Mouse (Mus musculus) heart, adult 11 months (tissue): ENCODE data around the gene Ankmy2.

Experiments
- DNase-seq: peaks from one replicate; pipeline ENCODE4 v3.0.0; 2022

The Ankmy2 gene

GRCm38 (mm10) chr12:36156637-36157303 lies at the start of gene Ankmy2:
TSS of gene Ankmy2 (plus strand) at chr12:36157114.
- DNase-seq = peak; percentile 99

DNA sequence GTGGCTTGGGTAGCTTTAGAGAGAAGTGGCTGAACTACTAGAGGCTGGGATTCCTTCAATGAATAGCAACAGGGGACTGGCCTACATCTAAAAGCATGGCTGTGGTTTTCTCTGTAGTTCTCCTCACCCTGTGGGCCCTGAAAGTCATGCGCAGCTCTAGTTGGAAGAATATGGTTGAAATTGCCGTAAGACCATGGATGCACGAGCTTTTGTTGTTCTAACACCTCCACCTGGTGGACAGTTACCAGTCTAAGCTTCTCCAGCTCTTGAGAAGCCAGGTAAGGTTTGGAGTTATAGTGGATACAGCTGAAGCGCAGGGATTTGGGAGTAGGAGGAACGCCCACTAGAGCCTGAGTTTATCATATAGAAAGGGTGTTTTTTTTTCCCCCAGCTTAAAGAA lies 48.5 kb upstream of the Ankmy2 start:
- peak; percentile 78 for DNase-seq

GRCm38 (mm10) chr12:36110457-36110856 lies 46.5 kb upstream of the Ankmy2 start:
- peak; percentile 50 for DNase-seq

DNA sequence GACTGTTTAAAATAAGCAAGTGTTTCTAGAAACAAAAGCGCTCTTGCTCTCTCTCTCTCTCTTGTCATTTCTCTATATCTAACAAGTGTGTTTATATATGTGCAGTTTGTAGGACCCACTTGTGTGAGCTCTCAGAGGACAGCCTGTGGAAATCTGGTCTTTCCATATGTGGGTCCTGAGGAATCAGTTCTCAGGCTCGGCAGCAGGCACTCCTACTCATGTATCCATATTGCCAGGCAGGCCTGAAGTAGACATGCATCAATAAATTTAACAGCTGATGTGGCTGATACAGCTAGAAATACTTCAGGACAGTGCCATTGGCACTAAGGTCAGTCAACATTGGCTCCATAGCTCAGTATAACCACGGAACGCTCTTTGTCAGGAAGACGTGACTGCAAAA lies 45.8 kb upstream of the Ankmy2 start:
- peak; percentile 37 for DNase-seq

GRCm38 (mm10) chr12:36112081-36112480 lies 44.8 kb upstream of the Ankmy2 start:
- peak; percentile 84 for DNase-seq

DNA sequence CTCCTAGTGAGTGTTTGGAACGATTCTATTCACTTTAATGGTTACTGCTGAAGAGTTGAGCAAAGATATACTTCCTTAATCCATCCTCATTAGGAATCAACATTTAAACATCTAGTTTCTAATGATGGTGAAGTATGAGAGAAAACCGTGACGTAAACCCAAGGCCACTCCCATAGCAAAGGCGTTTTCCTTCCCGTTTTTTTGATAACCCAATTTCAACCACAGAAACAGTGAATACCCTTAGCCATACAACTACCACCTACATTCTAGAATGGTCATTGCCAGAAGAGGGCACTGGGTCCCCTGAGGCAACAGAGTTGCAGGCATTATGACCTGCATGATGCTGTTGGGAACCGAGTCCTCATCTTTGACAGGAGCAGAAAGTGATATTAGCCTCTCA lies 39.8 kb upstream of the Ankmy2 start:
- peak; percentile 21 for DNase-seq

GRCm38 (mm10) chr12:36119244-36119643 lies 37.7 kb upstream of the Ankmy2 start:
- DNase-seq = peak; percentile 28

DNA sequence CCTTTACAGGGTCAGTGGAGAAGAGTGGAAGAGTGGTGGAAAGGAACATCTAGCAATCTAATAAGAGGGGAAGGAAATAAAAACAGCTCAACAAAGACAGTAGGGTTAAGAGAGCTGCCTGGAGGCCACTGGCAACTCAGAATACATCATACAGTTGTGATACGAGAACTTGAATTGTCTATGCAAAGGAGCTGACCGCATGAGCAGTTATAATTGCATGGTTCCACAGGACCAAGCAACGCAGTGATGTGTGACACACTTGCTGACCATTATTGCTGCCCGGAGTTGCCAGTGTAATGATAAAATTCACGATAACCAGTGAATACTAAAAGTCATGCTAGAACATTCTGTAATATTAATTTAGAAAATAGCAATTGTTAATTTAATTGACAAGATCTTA lies 30.9 kb upstream of the Ankmy2 start:
- peak; percentile 39 for DNase-seq

DNA sequence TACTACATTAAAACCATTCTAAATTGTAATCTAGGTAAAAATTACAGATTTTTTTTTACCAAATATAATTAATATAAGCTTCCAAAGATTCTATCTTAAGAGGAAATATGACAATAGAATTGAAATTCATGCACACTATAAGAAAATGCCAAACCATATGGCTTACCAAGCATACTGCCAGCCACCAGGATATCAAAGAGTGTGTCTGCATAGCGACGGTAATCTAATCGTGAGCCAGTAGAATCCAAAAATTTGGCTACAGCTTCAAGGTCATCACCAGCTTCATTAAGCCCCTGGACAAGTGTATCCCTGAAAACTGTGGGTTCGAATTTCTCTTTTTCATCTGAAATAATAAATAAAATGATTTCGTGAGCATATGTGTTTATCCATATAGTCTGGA lies 27.1 kb upstream of the Ankmy2 start:
- no peak for DNase-seq

- DNase-seq = no peak
Observed at GRCm38 (mm10) chr12:36132254-36132653, 24.7 kb upstream of the Ankmy2 start.

DNA sequence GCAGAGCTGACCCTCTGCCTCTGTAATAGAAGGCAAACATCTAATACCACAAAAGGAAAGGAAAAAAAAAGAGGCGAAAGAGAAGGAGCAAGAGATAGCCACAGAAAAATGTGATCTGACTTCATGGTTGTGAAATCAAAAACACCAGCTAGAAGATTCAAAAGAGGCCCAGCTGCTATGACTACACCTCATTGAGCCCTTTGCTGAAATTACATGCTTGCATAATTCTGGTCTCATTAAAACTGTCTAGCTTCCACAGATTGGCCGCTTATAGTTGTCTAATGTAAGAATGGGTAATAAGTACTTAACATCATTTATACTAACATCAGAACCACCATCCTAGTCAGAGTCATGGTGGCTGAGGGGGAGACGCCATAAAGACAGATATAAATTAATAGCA lies 24.2 kb upstream of the Ankmy2 start:
- DNase-seq = no peak

DNA sequence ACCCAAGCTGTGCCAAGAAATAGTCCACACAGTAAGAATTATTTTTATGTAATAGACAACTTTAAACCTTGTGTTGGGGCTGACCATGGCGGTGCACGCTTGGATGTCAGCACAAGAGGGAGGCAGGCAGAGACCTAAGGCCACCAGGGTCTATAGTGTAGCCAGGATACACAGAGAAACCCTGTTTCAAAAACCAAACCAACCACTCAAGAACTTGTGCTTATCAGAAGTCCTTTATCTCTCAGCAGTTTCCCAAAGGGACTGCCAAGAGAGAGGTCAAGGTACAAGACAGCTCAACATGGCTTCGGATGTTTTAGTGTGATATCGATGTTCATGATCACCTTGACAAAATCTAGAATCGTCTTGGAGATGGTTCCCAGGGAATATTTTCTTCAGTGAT lies 23.4 kb upstream of the Ankmy2 start:
- DNase-seq = no peak

GRCm38 (mm10) chr12:36134111-36134510 lies 22.8 kb upstream of the Ankmy2 start:
- no peak for DNase-seq

- no peak for DNase-seq
Observed at GRCm38 (mm10) chr12:36135409-36135808, 21.5 kb upstream of the Ankmy2 start.

GRCm38 (mm10) chr12:36136285-36136684 lies 20.6 kb upstream of the Ankmy2 start:
- DNase-seq = no peak

DNA sequence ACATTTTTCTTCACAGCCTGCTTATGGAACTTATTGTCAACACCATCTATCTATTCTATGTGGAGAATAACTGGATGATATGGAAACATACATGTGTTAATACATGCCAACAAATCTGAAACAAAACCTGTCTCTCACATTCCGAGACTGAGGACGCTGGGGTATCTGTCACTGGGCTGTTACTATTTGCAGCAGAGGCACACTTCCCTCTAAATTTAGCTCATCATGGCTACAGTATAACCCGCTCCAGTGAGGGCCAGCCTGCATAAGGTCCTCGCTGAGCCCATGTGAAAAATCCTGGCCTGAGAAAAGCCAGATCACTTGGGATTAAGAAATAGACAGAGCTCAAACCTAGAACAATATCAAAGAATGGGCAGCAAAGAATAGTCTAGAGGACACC lies 19.7 kb upstream of the Ankmy2 start:
- peak; percentile 91 for DNase-seq

GRCm38 (mm10) chr12:36140401-36140800 lies 16.5 kb upstream of the Ankmy2 start:
- no peak for DNase-seq

DNA sequence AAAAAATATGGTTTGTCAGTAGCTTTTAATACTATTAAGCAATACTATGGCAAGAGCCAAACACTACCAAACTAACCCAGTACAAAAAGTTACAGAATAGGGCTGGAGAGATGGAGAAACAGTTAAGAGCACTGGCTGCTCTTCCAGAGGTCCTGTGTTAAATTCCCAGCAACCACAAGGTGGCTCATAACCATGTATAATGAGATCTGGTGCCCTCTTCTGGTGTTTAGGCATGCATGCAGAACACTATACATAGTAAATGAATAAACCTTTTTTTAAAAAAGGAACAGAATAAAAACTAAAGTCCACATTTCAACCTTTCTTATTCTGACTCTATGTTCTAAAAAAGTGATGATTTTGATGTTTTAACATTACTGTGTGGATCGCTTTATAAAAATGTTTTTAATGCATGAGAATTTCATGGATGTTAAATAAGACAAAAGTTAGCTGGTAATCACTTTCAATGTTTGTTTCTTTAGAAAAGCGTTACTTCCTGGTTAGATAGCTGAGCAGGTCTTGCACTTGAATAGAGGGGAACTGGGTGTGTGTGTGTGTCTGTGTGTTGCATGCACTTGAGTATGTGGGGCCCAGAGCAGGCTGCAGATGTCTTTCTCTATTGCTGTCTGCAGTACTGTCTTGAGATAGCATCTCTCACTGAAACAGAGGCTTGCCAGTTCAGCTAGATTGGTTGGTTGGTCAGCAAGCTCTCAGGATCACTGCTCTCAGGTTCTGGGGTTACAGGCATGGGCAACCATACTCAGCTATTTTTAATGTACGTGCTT lies 10.5 kb upstream of the Ankmy2 start:
- no peak for DNase-seq

DNA sequence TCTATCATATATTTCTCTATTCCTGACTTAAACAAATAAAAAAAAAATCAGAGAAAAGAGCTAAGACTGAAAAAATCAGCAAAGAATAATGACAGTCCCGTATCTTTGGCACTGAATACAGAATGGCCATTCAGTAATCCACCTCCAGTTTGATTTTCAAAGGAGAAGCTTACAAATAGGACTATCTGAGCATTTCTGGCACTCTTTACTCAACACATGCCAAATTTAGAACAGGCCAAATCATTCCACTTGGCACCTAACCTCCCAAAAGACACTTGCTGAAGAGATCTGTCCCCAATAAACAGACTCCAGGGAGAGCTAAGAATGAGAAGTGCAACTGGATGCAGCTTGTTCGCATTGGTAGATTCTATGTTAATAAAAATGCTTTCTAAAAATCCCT lies 6.6 kb upstream of the Ankmy2 start:
- peak; percentile 89 for DNase-seq

DNA sequence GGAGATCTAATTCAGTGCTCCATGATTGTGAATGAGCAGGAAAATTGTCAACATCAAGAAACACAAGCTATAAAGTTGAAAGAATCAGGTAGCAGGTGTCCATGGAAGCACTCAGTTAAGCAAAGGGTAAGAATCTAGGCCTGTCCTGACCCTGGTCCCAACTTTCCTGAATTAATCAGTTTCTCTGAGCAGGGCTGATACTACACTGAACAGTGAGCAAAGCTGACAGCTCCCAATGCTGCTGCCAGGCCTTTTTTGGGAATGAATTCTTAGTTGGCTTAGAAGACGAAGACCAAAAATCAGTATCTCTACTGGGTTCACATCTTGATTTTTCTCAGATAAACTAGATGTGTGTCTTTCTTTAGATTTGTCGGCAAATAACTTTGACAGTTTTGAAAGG lies 6.2 kb upstream of the Ankmy2 start:
- peak; percentile 52 for DNase-seq

DNA sequence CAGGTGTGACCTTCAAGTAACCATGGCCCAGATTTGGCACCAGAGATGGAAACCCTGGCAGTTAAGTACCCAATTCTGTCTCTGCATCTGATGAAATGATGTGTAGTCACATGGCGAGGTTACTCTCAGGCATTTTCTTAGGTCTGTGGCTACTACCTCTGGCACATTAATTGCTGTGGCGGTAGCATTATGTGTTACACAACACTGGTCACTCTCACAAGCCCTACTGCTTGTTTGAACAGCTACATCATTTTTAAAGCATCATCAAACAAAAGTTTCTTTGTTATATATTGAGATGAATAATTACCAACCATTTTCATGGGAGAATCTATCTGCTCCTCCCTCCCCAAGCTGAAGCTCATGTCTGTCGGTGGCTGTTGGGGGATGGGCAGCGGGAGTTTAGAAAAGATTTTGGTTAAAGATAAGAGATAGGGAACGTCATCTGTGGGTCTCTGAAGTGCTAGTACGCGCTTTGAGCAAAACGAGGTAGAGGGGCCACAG lies 1.7 kb upstream of the Ankmy2 start:
- peak; percentile 91 for DNase-seq

- no peak for DNase-seq
Observed at GRCm38 (mm10) chr12:36156101-36156636, 745 bp upstream of the Ankmy2 start.

DNA sequence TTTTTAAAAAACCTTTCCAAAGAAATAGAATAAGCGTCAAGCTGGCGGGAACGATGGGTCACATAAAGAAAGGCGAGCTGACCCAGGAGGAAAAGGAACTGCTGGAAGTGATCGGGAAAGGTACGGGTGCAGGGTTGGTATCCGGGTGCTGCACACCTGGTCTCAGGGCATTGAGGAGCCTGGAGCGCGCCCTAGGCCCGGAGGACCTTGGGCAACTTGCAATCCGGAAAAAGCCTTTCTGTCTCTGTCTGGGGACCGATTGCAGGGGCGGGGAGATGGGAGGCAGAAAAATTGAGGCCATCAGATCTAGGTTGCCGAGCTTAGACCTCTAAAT lies 357 bp downstream of the Ankmy2 start:
- DNase-seq = no peak

DNA sequence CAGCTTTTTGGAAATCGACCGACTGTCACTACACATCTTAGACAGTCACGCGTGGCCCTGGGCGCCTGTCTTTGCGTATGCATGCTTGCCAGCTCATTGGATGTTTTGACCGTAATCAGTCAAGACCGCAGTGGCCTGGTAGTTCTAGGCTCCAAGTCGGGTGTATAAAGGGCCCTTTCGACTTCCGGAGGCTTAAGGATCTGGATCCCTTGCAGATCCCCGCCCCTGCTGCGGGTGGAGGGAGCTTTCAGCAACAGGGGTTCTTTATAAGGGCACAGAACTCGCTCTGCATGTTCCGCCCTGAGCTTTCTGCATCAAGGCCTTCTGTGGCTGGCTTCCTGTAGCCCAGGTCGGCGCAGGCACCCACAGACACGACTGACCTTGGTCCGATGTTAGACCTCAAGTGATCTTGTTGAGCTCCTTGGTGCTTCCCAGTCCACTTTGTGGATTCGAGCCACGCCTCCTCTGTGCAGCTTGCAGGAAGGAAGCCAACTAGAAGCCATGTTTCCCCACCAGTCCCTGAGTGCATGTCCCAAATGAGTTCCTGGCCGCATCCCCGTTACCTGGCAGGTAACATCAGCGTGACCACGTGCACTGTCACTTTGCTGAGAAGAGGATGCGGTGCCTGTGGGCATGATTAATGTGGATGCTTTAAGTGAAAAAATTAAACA lies 859 bp downstream of the Ankmy2 start, which contains the start of gene Bzw2:
TSS of gene Bzw2 (minus strand) at position 443 of the 671 bp plus-strand sequence.
- peak; percentile 98 for DNase-seq
